Mouse (Mus musculus) spleen, postnatal 14 days (tissue): ENCODE results near the gene Ghdc.

ENCODE experiments used
- DNase-seq, 2 experiments: peaks; one replicate each; pipeline ENCODE4 v3.0.0; 2021 to 2022; ENCODE audit warnings: low spot score in 2 of 2

The Ghdc gene

GRCm38 (mm10) chr11:100718866-100719265 is 51.9 kb downstream of the Ghdc start:
- no peak for DNase-seq

DNA sequence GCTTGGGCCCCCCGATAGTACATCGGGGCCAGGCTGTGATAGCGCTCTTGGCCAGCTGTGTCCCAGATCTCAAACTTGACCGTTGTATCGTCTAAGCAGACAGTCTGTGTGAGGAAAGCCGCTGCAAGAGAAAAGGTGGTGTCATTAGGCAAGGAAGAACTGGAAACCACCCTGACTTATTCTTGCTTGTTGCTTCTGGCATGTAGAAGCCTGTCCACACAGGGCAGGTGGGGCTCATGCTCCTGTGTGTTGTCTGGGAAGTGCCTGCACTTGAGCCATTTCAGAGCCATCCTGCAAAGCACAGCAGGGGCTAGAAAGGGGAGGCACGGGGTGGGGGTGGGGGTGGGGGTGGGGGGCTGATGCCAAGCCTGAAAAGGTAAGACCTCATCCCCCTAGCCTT is 52.3 kb downstream of the Ghdc start:
- no peak for DNase-seq

DNA sequence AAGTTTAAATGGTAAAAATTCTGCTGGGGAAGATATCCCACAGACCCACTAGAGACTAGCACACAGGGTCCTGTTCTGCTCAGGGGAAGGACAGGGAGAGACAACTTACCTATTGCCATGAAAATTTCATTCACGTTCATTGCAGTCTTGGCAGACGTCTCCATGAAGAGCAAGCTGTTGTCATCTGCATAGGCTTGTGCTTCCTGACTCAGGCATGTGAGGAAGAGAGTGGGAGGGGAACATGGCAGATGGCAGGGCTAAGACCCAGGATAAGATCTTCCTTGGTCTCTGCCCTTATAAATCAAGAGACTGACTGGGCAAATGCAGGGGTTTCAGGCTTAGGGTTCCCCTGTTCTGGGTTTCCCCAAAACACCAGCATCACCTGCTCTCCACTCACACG is 54.1 kb downstream of the Ghdc start:
- no peak for DNase-seq
